Mouse (Mus musculus): ENCODE data around the gene Cabp1. TPM values are rescaled to one million over a fixed set of nuclear protein-coding genes. Genes with fewer than 3 reads are reported as not detected.

Gene Cabp1
- total and polyA plus RNA-seq, 2 experiments from 2014 or later, result 12.6 to 28.1 TPM

- ATAC-seq (0 out of 2 replicates have a peak, but pooled peaks have one; percentile 14), DNase-seq (no peak)
- no peaks in the 10 kb centered on the region for H3K36me3 ChIP-seq (ENCODE audit: insufficient read depth)
- H3K27me3 ChIP-seq (ENCODE audit: insufficient read depth, low read length), result no peaks in the 10 kb centered on the region
- WGBS, result 4% methylated on average over 27 of the region's 34 CpGs
- TF ChIP-seq CTCF (IDR thresholded peaks at IDR 0.05; ENCODE audit: low read depth), result no peak
- H3K4me2 ChIP-seq (ENCODE audit: low read depth), result peak overlapping the region; percentile 99
- H3K9me3 ChIP-seq (ENCODE audit: low read length), result no peaks in the 10 kb centered on the region
- H3K9ac ChIP-seq, result peak overlapping the region; percentile 70
- peak overlapping the region; percentile 68 for H3K4me3 ChIP-seq (ENCODE audit: low read depth, low read length)
- peaks cover 10% of the 10 kb centered on the region for H3K4me1 ChIP-seq (ENCODE audit: insufficient read depth)
- H3K27ac ChIP-seq (ENCODE audit: low read depth, low read length), result no peak overlapping the region
Measured at GRCm38 (mm10) chr5:115193226-115193625, 955 bp downstream of the Cabp1 start.

DNA sequence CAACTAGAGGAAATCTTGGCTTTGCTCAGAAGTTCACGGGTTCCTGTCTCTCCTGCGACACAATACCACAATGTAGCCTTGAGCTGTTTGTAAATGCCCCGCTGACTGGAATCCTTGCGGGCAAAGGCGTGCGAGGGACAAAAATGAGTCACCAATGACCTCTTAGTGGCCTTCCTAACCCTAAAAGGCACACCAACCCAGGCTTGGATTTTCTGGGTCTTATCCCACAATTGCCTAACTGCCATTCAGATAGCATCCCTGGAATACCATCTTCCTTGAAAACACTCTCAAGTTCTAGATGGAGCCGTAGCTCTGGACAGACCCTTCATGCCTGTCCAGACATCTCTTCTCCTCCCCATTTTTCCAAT lies 1.4 kb downstream of the Cabp1 start:
- no peak for TF ChIP-seq CTCF (IDR thresholded peaks at IDR 0.05; ENCODE audit: low read depth)
- WGBS, result 13% methylated on average over 7 of the region's 7 CpGs
- Histone ChIP-seq H3K4me3 (ENCODE audit: low read depth, low read length) (peak overlapping the region; percentile 68), H3K27me3 (ENCODE audit: insufficient read depth, low read length) (no peaks in the 10 kb centered on the region), H3K4me2 (ENCODE audit: low read depth) (peak overlapping the region; percentile 99), H3K9ac (peak overlapping the region; percentile 70), H3K27ac (ENCODE audit: low read depth, low read length) (no peak overlapping the region), H3K36me3 (ENCODE audit: insufficient read depth) (no peaks in the 10 kb centered on the region), H3K4me1 (ENCODE audit: insufficient read depth) (peaks cover 10% of the 10 kb centered on the region), H3K9me3 (ENCODE audit: low read length) (no peaks in the 10 kb centered on the region)
- ATAC-seq (no peak), DNase-seq (no peak)

GRCm38 (mm10) chr5:115191880-115192827 lies 2.0 kb downstream of the Cabp1 start:
- Histone ChIP-seq H3K4me1 (ENCODE audit: insufficient read depth) (peaks cover 10% of the 10 kb centered on the region), H3K27ac (ENCODE audit: low read depth, low read length) (no peak overlapping the region), H3K36me3 (ENCODE audit: insufficient read depth) (no peaks in the 10 kb centered on the region), H3K4me3 (ENCODE audit: low read depth, low read length) (peak overlapping the region; percentile 68), H3K27me3 (ENCODE audit: insufficient read depth, low read length) (no peaks in the 10 kb centered on the region), H3K9ac (peak overlapping the region; percentile 70), H3K9me3 (ENCODE audit: low read length) (no peaks in the 10 kb centered on the region), H3K4me2 (ENCODE audit: low read depth) (peak overlapping the region; percentile 99)
- no peak for TF ChIP-seq CTCF (IDR thresholded peaks at IDR 0.05; ENCODE audit: low read depth)
- WGBS, result 12% methylated on average over 29 of the region's 29 CpGs
- DNase-seq (no peak), ATAC-seq (no peak)

GRCm38 (mm10) chr5:115190081-115190480 lies 4.1 kb downstream of the Cabp1 start:
- WGBS, result 82% methylated on average over 12 of the region's 12 CpGs
- no peak for TF ChIP-seq CTCF (IDR thresholded peaks at IDR 0.05; ENCODE audit: low read depth)
- DNase-seq, result no peak

GRCm38 (mm10) chr5:115188824-115189223 lies 5.4 kb downstream of the Cabp1 start:
- peak; percentile 57 for DNase-seq
- no peaks in the 10 kb centered on the region for H3K9me3 ChIP-seq (ENCODE audit: low read length)
- no peak overlapping the region for H3K9ac ChIP-seq
- TF ChIP-seq CTCF (IDR thresholded peaks at IDR 0.05; ENCODE audit: low read depth), result peak; percentile 86
- WGBS, result 42% methylated on average over 5 of the region's 5 CpGs
- no peak overlapping the region for H3K4me3 ChIP-seq (ENCODE audit: low read depth, low read length)
- no peak for ATAC-seq
- no peaks in the 10 kb centered on the region for H3K27me3 ChIP-seq (ENCODE audit: insufficient read depth, low read length)
- H3K36me3 ChIP-seq (ENCODE audit: insufficient read depth), result no peaks in the 10 kb centered on the region
- H3K4me1 ChIP-seq (ENCODE audit: insufficient read depth), result peaks cover 14% of the 10 kb centered on the region
- no peak overlapping the region for H3K27ac ChIP-seq (ENCODE audit: low read depth, low read length)
- H3K4me2 ChIP-seq (ENCODE audit: low read depth), result no peak overlapping the region

More at GRCm38 (mm10) chr5:115190081-115190480, 4.1 kb downstream of the Cabp1 start:
- Histone ChIP-seq H3K4me2 (ENCODE audit: low read depth) (no peak overlapping the region), H3K36me3 (ENCODE audit: insufficient read depth) (no peaks in the 10 kb centered on the region), H3K27ac (ENCODE audit: low read depth, low read length) (no peak overlapping the region), H3K4me3 (ENCODE audit: low read depth, low read length) (no peak overlapping the region), H3K27me3 (ENCODE audit: insufficient read depth, low read length) (no peaks in the 10 kb centered on the region), H3K4me1 (ENCODE audit: insufficient read depth) (peaks cover 10% of the 10 kb centered on the region), H3K9ac (no peak overlapping the region), H3K9me3 (ENCODE audit: low read length) (no peaks in the 10 kb centered on the region)
- no peak for ATAC-seq

DNA sequence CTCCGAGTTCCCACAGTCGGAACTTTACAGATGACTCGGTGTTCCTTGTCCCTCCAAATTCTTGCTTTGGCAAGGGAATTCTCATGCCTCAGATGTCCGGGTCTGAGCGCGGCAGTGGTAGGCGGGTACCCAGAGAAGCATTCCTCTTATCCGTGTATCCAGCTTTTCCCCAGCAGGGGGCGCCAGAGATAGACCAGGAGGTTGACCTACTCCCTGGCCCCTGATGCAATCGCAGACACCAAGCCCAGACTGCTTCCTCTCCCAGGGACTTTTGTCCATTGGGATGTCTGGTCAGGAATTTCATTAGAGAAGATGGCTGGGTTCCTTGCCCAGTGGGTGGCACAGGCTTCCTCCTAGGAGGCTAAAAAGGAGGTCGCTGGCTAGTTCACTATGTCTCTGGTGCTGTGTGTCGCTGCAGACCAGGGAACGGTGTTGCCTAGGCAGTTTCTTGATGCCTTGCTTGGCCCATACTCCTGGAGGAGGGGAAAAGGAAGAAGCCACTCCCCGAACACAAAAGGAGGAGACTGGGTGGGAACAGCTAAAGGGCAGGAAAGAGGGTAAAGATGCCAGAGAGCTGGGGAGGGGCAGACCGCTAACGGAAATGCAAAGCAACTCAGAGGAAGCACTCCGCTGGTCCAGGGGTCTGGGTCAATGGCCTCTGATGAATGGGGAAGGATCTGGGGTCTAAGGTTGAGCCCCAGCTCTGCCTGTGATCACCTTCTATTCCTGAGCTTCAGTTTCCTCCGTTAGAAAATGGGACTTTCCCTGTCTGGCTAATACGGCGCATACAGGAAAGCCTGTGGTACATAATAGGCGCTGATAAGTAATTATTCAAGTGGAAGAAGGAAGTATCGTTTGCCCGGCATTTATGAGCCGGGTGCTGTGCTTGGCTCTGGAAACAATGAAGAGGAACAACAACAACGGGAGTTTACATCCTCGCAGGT lies 6.7 kb downstream of the Cabp1 start:
- ATAC-seq, result peak; percentile 77
- WGBS, result 11% methylated on average over 26 of the region's 26 CpGs
- H3K9me3 ChIP-seq (ENCODE audit: low read length), result no peaks in the 10 kb centered on the region
- peak overlapping the region; percentile 17; the same call in 1 of the 2 replicates for H3K4me2 ChIP-seq (ENCODE audit: low read depth)
- no peak overlapping the region for H3K27ac ChIP-seq (ENCODE audit: low read depth, low read length)
- peak; percentile 88 for DNase-seq
- no peaks in the 10 kb centered on the region for H3K27me3 ChIP-seq (ENCODE audit: insufficient read depth, low read length)
- peaks cover 6% of the 10 kb centered on the region for H3K4me1 ChIP-seq (ENCODE audit: insufficient read depth)
- H3K4me3 ChIP-seq (ENCODE audit: low read depth, low read length), result no peak overlapping the region
- peak; percentile 87 for TF ChIP-seq CTCF (IDR thresholded peaks at IDR 0.05; ENCODE audit: low read depth)
- H3K9ac ChIP-seq, result peak overlapping the region; percentile 22; the same call in 1 of the 2 replicates
- H3K36me3 ChIP-seq (ENCODE audit: insufficient read depth), result no peaks in the 10 kb centered on the region
